Mouse (Mus musculus): ENCODE results near the gene Tmem262. TPM values are rescaled to one million over a fixed set of nuclear protein-coding genes. Genes with fewer than 3 reads are reported as not detected.

Gene Tmem262
- polyA plus RNA-seq (2012; rRNA removed) = 0.17 TPM in 1 of 2 replicates, not detected in the other

GRCm38 (mm10) chr19:6079983-6080480 lies at the start of gene Tmem262:
TSS of gene Tmem262 (plus strand) at chr19:6080033.

GRCm38 (mm10) chr19:6046294-6047153 lies 33.3 kb upstream of the Tmem262 start, which contains the start of gene Syvn1:
TSS of gene Syvn1 (plus strand) at chr19:6046576.

GRCm38 (mm10) chr19:6057313-6058096 lies 22.3 kb upstream of the Tmem262 start, which contains the start of the genes Mrpl49 and Fau:
TSS of gene Mrpl49 (minus strand) at chr19:6057785.
TSS of gene Fau (plus strand) at chr19:6057844.

GRCm38 (mm10) chr19:6061021-6061533 lies 18.8 kb upstream of the Tmem262 start, which contains the start of gene Znhit2:
TSS of gene Znhit2 (plus strand) at chr19:6061192.

GRCm38 (mm10) chr19:6067724-6068415 lies 12.0 kb upstream of the Tmem262 start, which contains the start of gene Tm7sf2:
TSS of gene Tm7sf2 (minus strand) at chr19:6068373.

GRCm38 (mm10) chr19:6076564-6077393 lies 3.1 kb upstream of the Tmem262 start, which contains the start of gene Vps51:
TSS of gene Vps51 (minus strand) at chr19:6077231.

GRCm38 (mm10) chr19:6082156-6082555 lies 2.3 kb downstream of the Tmem262 start, which contains the start of gene Gm28374:
TSS of gene Gm28374 (minus strand) at chr19:6082256.

GRCm38 (mm10) chr19:6084478-6085248 lies 4.8 kb downstream of the Tmem262 start, which contains the start of the genes Zfpl1 and Cdca5:
TSS of gene Zfpl1 (minus strand) at chr19:6084956.
TSS of gene Cdca5 (plus strand) at chr19:6084983.

GRCm38 (mm10) chr19:6094119-6094518 lies 14.3 kb downstream of the Tmem262 start, which contains the start of gene AC131692.1:
TSS of gene AC131692.1 (plus strand) at chr19:6094419.

GRCm38 (mm10) chr19:6105586-6105985 lies 25.8 kb downstream of the Tmem262 start, which contains the start of gene Naaladl1:
TSS of gene Naaladl1 (plus strand) at chr19:6105782.

GRCm38 (mm10) chr19:6117986-6118676 lies 38.3 kb downstream of the Tmem262 start, which contains the start of gene Sac3d1:
TSS of gene Sac3d1 (minus strand) at chr19:6118650.

GRCm38 (mm10) chr19:6127760-6128341 lies 48.0 kb downstream of the Tmem262 start, which contains the start of gene Snx15:
TSS of gene Snx15 (minus strand) at chr19:6128304.

Other genes starting within 250 kb of the Tmem262 start
- 11.8 and 12.2 TPM in 2 replicates for gene Frmd8, start 204.8 kb upstream of the Tmem262 start, polyA plus RNA-seq (2012; rRNA removed)
- gene Slc25a45, start 202.2 kb upstream of the Tmem262 start, polyA plus RNA-seq (2012; rRNA removed) = 3.2 TPM in 2 replicates
- gene Tigd3, start 185.9 kb upstream of the Tmem262 start, polyA plus RNA-seq (2012; rRNA removed) = 12.6 and 14.4 TPM in 2 replicates
- 147 and 151 TPM in 2 replicates for gene Dpf2, start 167.0 kb upstream of the Tmem262 start, polyA plus RNA-seq (2012; rRNA removed)
- gene Cdc42ep2, start 155.2 kb upstream of the Tmem262 start, polyA plus RNA-seq (2012; rRNA removed) = 17.8 and 18.1 TPM in 2 replicates
- 27.5 and 30.6 TPM in 2 replicates for gene Pola2, start 115.8 kb upstream of the Tmem262 start, polyA plus RNA-seq (2012; rRNA removed)
- not detected in 2 replicates for gene Slc22a20, start 93.9 kb upstream of the Tmem262 start, polyA plus RNA-seq (2012; rRNA removed)
- 8.7 and 8.9 TPM in 2 replicates for gene Capn1, start 64.1 kb upstream of the Tmem262 start, polyA plus RNA-seq (2012; rRNA removed)
- gene Syvn1, start 33.5 kb upstream of the Tmem262 start, polyA plus RNA-seq (2012; rRNA removed) = 19.9 and 20.2 TPM in 2 replicates
- gene Mrpl49, start 22.2 kb upstream of the Tmem262 start, polyA plus RNA-seq (2012; rRNA removed) = 44.9 and 46.3 TPM in 2 replicates
- 1,265 and 1,281 TPM in 2 replicates for gene Fau, start 22.2 kb upstream of the Tmem262 start, polyA plus RNA-seq (2012; rRNA removed)
- 31.8 and 33.0 TPM in 2 replicates for gene Znhit2, start 18.8 kb upstream of the Tmem262 start, polyA plus RNA-seq (2012; rRNA removed)
- gene Tm7sf2, start 11.7 kb upstream of the Tmem262 start, polyA plus RNA-seq (2012; rRNA removed) = 99.6 and 104 TPM in 2 replicates
- 87.7 and 91.1 TPM in 2 replicates for gene Vps51, start 2.8 kb upstream of the Tmem262 start, polyA plus RNA-seq (2012; rRNA removed)
- gene Gm28374, start 2.2 kb downstream of the Tmem262 start, polyA plus RNA-seq (2012; rRNA removed) = 1.5 and 1.6 TPM in 2 replicates
- 86.3 and 98.7 TPM in 2 replicates for gene Zfpl1, start 4.9 kb downstream of the Tmem262 start, polyA plus RNA-seq (2012; rRNA removed)
- 4.4 and 4.7 TPM in 2 replicates for gene Cdca5, start 5.0 kb downstream of the Tmem262 start, polyA plus RNA-seq (2012; rRNA removed)
- 0.09 and 0.18 TPM in 2 replicates for gene AC131692.1, start 14.4 kb downstream of the Tmem262 start, polyA plus RNA-seq (2012; rRNA removed)
- gene Naaladl1, start 25.7 kb downstream of the Tmem262 start, polyA plus RNA-seq (2012; rRNA removed) = 0.59 and 0.63 TPM in 2 replicates
- gene Sac3d1, start 38.6 kb downstream of the Tmem262 start, polyA plus RNA-seq (2012; rRNA removed) = 51.8 and 53.5 TPM in 2 replicates
- 55.8 and 56.8 TPM in 2 replicates for gene Snx15, start 48.3 kb downstream of the Tmem262 start, polyA plus RNA-seq (2012; rRNA removed)
- gene Batf2, start 61.0 kb downstream of the Tmem262 start, polyA plus RNA-seq (2012; rRNA removed) = 0.15 TPM in 1 of 2 replicates, not detected in the other
- gene Arl2, start 61.5 kb downstream of the Tmem262 start, polyA plus RNA-seq (2012; rRNA removed) = 107 and 108 TPM in 2 replicates
- gene Majin, start 104.4 kb downstream of the Tmem262 start, polyA plus RNA-seq (2012; rRNA removed) = 0.05 TPM in 1 of 2 replicates, not detected in the other
- gene Gpha2, start 146.3 kb downstream of the Tmem262 start, polyA plus RNA-seq (2012; rRNA removed) = 0.11 TPM in 1 of 2 replicates, not detected in the other
- 152 TPM in 2 replicates for gene Ppp2r5b, start 155.8 kb downstream of the Tmem262 start, polyA plus RNA-seq (2012; rRNA removed)
- 17.8 and 20.5 TPM in 2 replicates for gene Atg2a, start 161.6 kb downstream of the Tmem262 start, polyA plus RNA-seq (2012; rRNA removed)
- 147 and 154 TPM in 2 replicates for gene Ehd1, start 196.7 kb downstream of the Tmem262 start, polyA plus RNA-seq (2012; rRNA removed)
- 3.8 and 3.9 TPM in 2 replicates for gene Cdc42bpg, start 226.4 kb downstream of the Tmem262 start, polyA plus RNA-seq (2012; rRNA removed)